Mouse (Mus musculus) Patski (cell line): ENCODE measurements around the gene Mcrs1. TPM values are rescaled to one million over a fixed set of nuclear protein-coding genes. Genes with fewer than 3 reads are reported as not detected.
A peak's percentile ranks its signal among the peaks of the same experiment; 100 is the strongest.

Experiments used
- ATAC-seq: fragments of 100-300 bp; one replicate; pipeline ENCODE4 v1.8.0; 2021
- CTCF ChIA-PET: fragments of 350-600 bp; sonication (Branson Sonifier 250); formaldehyde crosslinking; loops from one replicate; lab custom pipeline; 2022; ENCODE audit warnings: inconsistent platforms; lab: Charles Lee
- POLR2A ChIA-PET: fragments of 350-600 bp; sonication (Branson Sonifier 250); formaldehyde crosslinking; loops from one replicate; lab custom pipeline; 2022; ENCODE audit warnings: antibody characterized with exemption, inconsistent platforms; lab: Charles Lee
- DNase-seq: peaks from one replicate; pipeline ENCODE4 v3.0.0-alpha.2; 2011; ENCODE audit warnings: low read depth, low spot score
- H3K27me3 ChIP-seq: fragments of 371-371 bp; one replicate; pipeline ENCODE4 v1.5.1; 2021
- CTCF ChIP-seq: fragments of 100-300 bp; IDR thresholded peaks from one replicate; pipeline ENCODE4 v1.5.1; 2021
- in situ Hi-C: fragments of 300-500 bp; cut with MboI; formaldehyde crosslinking; loops from 3 replicates; pipeline ENCODE4 v1.11.1; 2018; ENCODE audit warnings: low pct_unique_long_range_greater_than_20kb, mixed read lengths
- polyA plus RNA-seq: library from polyadenylated mRNA; unstranded; gene quantifications from one replicate; pipeline ENCODE4 v1.2.3, GENCODE M21; 2021

Gene Mcrs1
- polyA plus RNA-seq, 1 experiment from 2014 or later, result 69.7 TPM

DNA sequence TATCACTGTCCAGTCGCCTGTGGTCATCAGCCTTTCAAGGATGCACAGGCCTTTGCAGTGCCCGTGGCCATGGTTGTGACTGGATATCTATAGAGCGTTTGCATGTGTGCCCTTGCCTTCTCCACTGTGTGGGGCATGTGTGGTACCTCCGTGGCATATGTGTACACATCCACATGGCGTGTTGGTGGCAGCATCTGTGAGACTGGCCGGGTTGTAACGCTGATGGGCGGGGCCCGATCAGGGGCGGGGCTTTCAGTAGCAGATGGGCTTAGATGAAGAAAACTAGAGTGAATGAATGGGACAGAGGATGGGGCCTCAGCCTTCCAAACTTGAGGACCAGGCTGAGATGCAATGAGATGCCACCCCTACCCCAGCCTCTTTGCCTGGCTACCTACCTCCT is 19.8 kb downstream of the Mcrs1 start:
- DNase-seq (no peak), ATAC-seq (no peak)
- CTCF ChIA-PET, result no interaction called here
- H3K27me3 ChIP-seq, result no peaks in the 10 kb centered on the region
- in situ Hi-C loops, result no loop called here
- no peak for TF ChIP-seq CTCF
- POLR2A ChIA-PET, result no interaction called here

DNA sequence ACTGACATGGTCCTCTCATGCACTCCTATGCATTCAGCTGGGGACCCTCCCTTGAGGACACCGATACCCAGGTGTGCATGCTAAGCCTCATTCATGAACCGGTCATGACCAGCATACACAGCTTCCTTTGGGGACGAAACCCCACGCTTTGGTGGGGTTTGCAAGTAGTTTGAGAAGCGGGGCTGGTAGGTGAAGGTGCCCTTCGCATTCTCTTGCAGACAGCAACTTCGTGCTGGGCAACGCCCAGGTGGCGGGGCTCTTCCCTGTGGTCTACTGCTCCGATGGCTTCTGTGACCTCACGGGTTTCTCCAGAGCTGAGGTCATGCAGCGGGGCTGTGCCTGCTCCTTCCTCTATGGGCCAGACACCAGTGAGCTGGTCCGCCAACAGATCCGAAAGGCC is 25.7 kb downstream of the Mcrs1 start:
- ATAC-seq, result no peak
- in situ Hi-C loops, result no loop called here
- POLR2A ChIA-PET, result interaction anchor here (1.1 kb wide), 1 partner anchor 10 kb away, joined by 3 read pairs; no protein-coding TSS in a partner anchor

DNA sequence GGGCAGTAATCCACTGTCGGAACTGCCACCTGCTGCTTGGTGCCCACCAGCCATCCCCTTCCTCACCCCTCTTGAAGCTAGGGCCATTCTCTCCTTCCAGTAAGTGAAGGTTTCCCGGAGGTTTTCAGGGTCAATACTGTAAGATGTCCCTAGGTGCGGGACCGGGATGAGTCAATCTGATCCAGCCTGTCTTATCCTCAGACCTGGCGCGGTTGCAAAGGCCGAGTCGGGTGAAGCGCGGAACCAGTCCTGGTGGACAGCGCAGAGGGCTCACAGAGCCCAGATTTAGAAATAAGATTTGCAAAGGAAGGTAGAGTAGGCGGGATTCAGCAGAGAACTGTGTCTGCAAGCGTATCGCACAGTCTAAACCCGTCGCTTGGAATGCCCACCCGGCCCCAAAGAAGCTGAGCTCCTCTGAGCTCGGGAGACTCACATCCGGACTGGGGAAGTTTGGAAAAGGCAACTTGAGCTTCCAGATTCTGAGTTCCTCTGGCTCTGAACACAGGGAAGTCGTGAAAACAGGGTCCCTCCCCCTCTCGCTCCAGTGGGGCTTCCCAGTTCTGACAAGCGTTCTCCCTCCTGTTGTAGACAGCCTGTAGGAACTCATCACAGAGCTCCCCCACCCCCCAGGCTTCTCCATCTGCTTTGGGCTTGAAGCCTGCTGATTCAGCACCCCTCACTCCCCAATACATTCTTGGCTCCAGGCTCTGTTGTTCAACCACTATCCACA is 26.5 kb downstream of the Mcrs1 start:
- peaks cover 6% of the 10 kb centered on the region for H3K27me3 ChIP-seq
- TF ChIP-seq CTCF, result no peak
- in situ Hi-C loops, result no loop called here
- CTCF ChIA-PET, result interaction anchor here (1.0 kb wide), 1 partner anchor 13 kb away, joined by 3 read pairs; no protein-coding TSS in a partner anchor
- POLR2A ChIA-PET, result interaction anchor here (1.1 kb wide), 1 partner anchor 11 kb away, joined by 3 read pairs; no protein-coding TSS in a partner anchor
- ATAC-seq, result no peak
- DNase-seq, result no peak

More for the DNA sequence above, 25.7 kb downstream of the Mcrs1 start:
- DNase-seq, result no peak
- H3K27me3 ChIP-seq, result peaks cover 6% of the 10 kb centered on the region
- CTCF ChIA-PET, result interaction anchor here (1.0 kb wide), 1 partner anchor 14 kb away, joined by 3 read pairs; no protein-coding TSS in a partner anchor
- no peak for TF ChIP-seq CTCF

DNA sequence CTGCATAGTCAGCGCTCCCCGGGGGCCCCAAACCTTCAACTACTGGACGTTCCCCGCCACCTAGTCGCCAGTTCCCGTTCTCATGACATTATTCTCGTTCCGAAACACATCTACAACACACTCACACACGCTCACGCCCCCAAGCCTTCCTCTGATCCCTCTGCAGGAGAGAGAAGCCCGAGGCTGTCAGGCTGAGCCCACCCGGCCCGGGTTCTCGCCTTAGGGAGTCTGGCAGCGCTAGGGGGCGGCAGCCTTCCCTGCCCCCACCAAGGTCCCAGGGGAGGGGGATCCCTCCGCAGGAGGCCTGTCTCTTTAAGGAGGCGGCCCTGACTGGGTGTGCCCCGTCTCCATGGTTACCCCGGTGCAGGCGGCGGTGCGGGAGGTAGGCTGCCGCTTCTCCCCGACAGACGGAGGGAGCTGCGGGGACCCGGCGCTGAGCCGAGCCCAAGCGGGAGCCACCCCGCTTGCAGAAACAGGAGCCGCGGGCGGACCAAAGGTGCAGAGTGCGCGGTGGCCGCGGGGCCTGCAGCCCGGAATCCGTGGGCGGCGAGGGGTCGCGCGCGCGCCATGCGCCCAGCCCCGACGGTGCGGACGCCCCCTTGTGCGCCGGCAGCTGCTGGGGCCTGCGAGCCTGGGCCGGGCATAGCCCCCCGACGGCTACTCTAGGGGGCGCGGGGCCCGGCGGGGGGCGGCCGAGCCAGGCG is 27.4 kb downstream of the Mcrs1 start, which contains the start of gene Kcnh3:
Gene Kcnh3, plus strand, starts transcription at position 654 of the 704 bp plus-strand sequence.
- ATAC-seq (peak; percentile 45), DNase-seq (peak; percentile 6)
- in situ Hi-C loops, result no loop called here
- H3K27me3 ChIP-seq, result peaks cover 6% of the 10 kb centered on the region
- no peak for TF ChIP-seq CTCF
- POLR2A ChIA-PET, result interaction anchor here (0.6 kb wide), 1 partner anchor 291 kb away, joined by 3 read pairs; no protein-coding TSS in a partner anchor
- CTCF ChIA-PET, result no interaction called here

DNA sequence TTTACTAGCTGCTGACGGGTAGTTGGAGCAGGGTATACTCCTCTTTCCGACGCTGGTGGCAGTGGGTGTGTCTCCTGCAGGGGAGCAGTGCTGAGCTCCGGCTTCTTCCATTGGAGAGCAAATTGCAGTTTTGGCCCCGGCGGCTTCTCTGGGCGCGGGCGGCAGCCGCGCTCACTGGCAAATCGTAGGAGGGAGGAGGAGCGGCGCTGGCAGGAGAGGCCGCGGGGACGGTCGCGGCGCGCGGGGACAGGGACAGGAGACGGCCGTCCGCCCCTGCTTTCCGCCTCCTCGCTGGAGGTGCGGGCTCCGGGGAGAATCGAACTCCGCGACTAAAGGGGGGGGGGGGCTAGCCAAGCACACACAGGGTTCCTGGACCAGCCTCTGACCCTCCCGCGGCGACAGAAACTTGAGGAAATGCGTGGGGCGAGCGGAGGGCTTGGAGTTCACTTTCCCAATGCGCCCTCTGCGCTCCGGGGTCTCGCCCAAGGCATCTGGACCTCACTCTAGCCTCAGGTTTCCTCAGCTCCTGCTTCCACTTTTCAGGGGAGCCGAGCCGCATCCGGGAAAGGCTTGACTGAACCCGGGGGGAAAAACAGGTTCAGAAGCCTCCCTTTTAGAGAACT is 28.1 kb downstream of the Mcrs1 start:
- no peak for TF ChIP-seq CTCF
- peaks cover 6% of the 10 kb centered on the region for H3K27me3 ChIP-seq

GRCm38 (mm10) chr15:99222794-99223584 is 28.8 kb downstream of the Mcrs1 start:
- ChIA-PET CTCF (no interaction called here), POLR2A (interaction anchor here (0.7 to 0.9 kb wide), 2 partner anchors 23 to 25 kb away, joined by 3 to 4 read pairs; no protein-coding TSS in a partner anchor)
- no peak for DNase-seq
- TF ChIP-seq CTCF, result no peak
- no peak for ATAC-seq
- in situ Hi-C loops, result no loop called here
- H3K27me3 ChIP-seq, result peaks cover 6% of the 10 kb centered on the region

More for the DNA sequence above, 28.1 kb downstream of the Mcrs1 start:
- in situ Hi-C loops, result no loop called here
- ChIA-PET POLR2A (interaction anchor here (0.9 kb wide), 1 partner anchor 24 kb away, joined by 3 read pairs; no protein-coding TSS in a partner anchor), CTCF (no interaction called here)
- DNase-seq (no peak), ATAC-seq (peak; percentile 12)

DNA sequence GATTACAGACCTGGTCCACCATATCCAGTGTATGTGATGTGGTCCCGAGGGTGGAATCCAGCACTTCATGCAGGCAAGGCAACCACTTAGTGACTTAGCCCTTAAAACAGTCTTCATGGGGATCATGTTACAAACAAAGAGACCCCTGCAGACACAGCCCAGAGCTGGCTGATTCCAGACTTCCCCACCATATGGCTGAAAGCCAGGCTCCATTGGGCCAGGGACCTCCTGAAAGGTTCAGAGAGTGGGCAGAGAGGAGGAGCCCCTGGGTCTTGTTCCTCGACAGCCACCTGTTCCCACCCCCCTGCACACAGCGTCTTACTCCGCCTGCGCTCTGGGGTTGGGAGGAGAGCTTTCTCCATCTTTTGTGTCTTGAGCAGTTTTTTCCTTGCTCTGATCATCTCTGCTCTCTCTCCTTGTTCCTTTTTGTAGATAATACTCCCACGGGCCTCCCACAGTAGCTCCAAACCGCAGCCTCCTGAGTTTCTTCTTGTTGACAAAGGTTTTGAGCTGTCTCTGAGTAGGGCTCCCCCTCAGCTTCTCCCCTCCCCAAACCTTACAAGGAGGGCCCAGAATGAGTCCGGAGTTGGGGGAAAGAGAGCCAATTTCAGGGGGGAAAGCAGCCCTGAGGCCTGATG is 30.3 kb downstream of the Mcrs1 start:
- POLR2A ChIA-PET, result no interaction called here
- in situ Hi-C loops, result no loop called here
- DNase-seq (no peak), ATAC-seq (no peak)
- CTCF ChIA-PET, result no interaction called here
- H3K27me3 ChIP-seq, result peaks cover 6% of the 10 kb centered on the region
- no peak for TF ChIP-seq CTCF

DNA sequence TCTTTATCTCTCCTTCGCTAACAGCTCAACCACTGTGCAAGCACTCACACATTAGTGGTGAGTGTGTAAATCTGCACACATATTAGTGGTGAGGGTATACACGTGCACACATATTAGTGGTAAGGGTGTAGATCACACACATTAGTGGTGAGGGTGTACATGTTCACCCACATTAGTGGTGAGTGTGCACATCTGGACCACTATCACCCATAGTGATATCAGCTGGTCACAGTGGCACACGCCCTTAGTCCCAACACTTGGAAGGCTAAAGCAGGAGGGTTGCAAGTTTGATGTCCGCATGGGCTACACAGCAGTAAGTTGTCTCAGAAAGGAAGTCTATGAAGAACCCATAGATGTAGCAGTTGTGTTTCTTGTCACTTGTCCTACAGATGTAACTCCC is 34.1 kb downstream of the Mcrs1 start:
- ChIA-PET CTCF (no interaction called here), POLR2A (no interaction called here)
- in situ Hi-C loops, result no loop called here
- H3K27me3 ChIP-seq, result peaks cover 3% of the 10 kb centered on the region
- no peak for ATAC-seq
- no peak for TF ChIP-seq CTCF
- DNase-seq, result no peak

- CTCF ChIA-PET, result interaction anchor here (1.1 kb wide), 1 partner anchor 50 kb away, joined by 5 read pairs; no protein-coding TSS in a partner anchor
- POLR2A ChIA-PET, result interaction anchor here (1.3 kb wide), 1 partner anchor 37 kb away, joined by 3 read pairs; no protein-coding TSS in a partner anchor
- no peak for DNase-seq
- no peak for TF ChIP-seq CTCF
- in situ Hi-C loops, result no loop called here
- ATAC-seq, result no peak
- H3K27me3 ChIP-seq, result no peaks in the 10 kb centered on the region
Observed at GRCm38 (mm10) chr15:99215741-99216463, 35.9 kb downstream of the Mcrs1 start.
